Mouse (Mus musculus) midbrain, postnatal 0 days (tissue): ENCODE data around the gene Fus. TPM values are rescaled to one million over a fixed set of nuclear protein-coding genes. Genes with fewer than 3 reads are reported as not detected.

Experiments
- ATAC-seq: fragments of 200-750 bp; cut with Nextera tagmentation; 2 replicates; pipeline ENCODE4 v1.8.0; 2017; ENCODE audit warnings: moderate number of reproducible peaks, mild to moderate bottlenecking, moderate TSS enrichment, moderate library complexity; ENCODE audit not compliant: low FRiP score
- DNase-seq: peaks from one replicate; pipeline ENCODE4 v3.0.0-alpha.2; 2015; ENCODE audit warnings: low spot score
- H3K27ac ChIP-seq: fragments of 300-500 bp; sonication (generic); 2 replicates; pipeline ENCODE4 v1.5.1; 2014; ENCODE audit warnings: low read depth, mild to moderate bottlenecking, low read length, mixed read lengths
- H3K27me3 ChIP-seq: fragments of 300-500 bp; sonication (generic); 2 replicates; pipeline ENCODE4 v1.6.1; 2014; ENCODE audit warnings: low read length, control low read depth, mixed read lengths; ENCODE audit not compliant: insufficient read depth
- H3K36me3 ChIP-seq: fragments of 300-500 bp; sonication (generic); 2 replicates; pipeline ENCODE4 v1.6.1; 2014; ENCODE audit warnings: low read length, control low read depth, mixed read lengths; ENCODE audit not compliant: insufficient read depth
- H3K4me1 ChIP-seq: fragments of 300-500 bp; sonication (generic); 2 replicates; pipeline ENCODE4 v1.6.1; 2014; ENCODE audit warnings: mild to moderate bottlenecking, control low read depth, antibody characterized with exemption, low read length, mixed read lengths; ENCODE audit not compliant: insufficient read depth
- H3K4me2 ChIP-seq: fragments of 300-500 bp; sonication (generic); 2 replicates; pipeline ENCODE4 v1.6.1; 2014; ENCODE audit warnings: low read depth, mild to moderate bottlenecking, low read length, mixed read lengths; ENCODE audit not compliant: poor library complexity, severe bottlenecking
- H3K4me3 ChIP-seq: fragments of 300-500 bp; sonication (generic); 2 replicates; pipeline ENCODE4 v1.5.1; 2014; ENCODE audit warnings: low read depth, mild to moderate bottlenecking, low read length, moderate library complexity
- H3K9ac ChIP-seq: fragments of 300-500 bp; sonication (generic); replicated peaks from 2 replicates; pipeline ENCODE4 v1.6.1; 2014; ENCODE audit warnings: mild to moderate bottlenecking, low read length, moderate library complexity, mixed read lengths; ENCODE audit not compliant: poor library complexity, severe bottlenecking
- H3K9me3 ChIP-seq: fragments of 300-500 bp; sonication (generic); 2 replicates; pipeline ENCODE4 v1.6.1; 2016; ENCODE audit warnings: low read length, control low read depth
- CTCF ChIP-seq: IDR thresholded peaks from 2 replicates; pipeline ENCODE4 v1.5.1; 2016; ENCODE audit warnings: antibody characterized with exemption, mild to moderate bottlenecking
- WGBS: fragments of 180-500 bp; shearing (Covaris S2); extraction: QIAGEN DNeasy Blood & Tissue Kit; methylation state at CpG from one replicate; pipeline ENCODE4 v1.1.7; 2014; 5-methylcytosine and 5-hydroxymethylcytosine counted together
- polyA plus RNA-seq: library from polyadenylated mRNA; unstranded; fragments of >200 nt; fragmentation: Nextera tagmentation; extraction: Ambion mirVana; gene quantifications from 2 replicates; pipeline ENCODE4 v1.2.1, GENCODE M21; 2015
- total RNA-seq: library from RNA; depleted of rRNA; stranded (reverse); fragments of >200 nt; gene quantifications from 2 replicates; pipeline ENCODE4 v1.2.3, GENCODE M21; 2014

The Fus gene
- total and polyA plus RNA-seq, 2 experiments from 2014 or later = 29.3 to 244 TPM

GRCm38 (mm10) chr7:127946470-127947023, 20.7 kb upstream of the Fus start, which contains the start of gene Prss36:
Gene Prss36, minus strand, starts transcription at chr7:127946725.
- ATAC-seq (no peak), DNase-seq (no peak)
- H3K9ac ChIP-seq = no peak within 1 kb of the TSS
- H3K4me3 ChIP-seq = no peak within 1 kb of the TSS
- H3K4me1 ChIP-seq = no peaks in the 10 kb centered on the region
- no peaks in the 10 kb centered on the region for H3K36me3 ChIP-seq
- no peak within 1 kb of the TSS for H3K27ac ChIP-seq
- H3K27me3 ChIP-seq = peaks cover 15% of the 10 kb centered on the region
- TF ChIP-seq CTCF = no peak
- H3K9me3 ChIP-seq = no peaks in the 10 kb centered on the region
- 76% methylated on average over 6 of the region's 6 CpGs for WGBS
- H3K4me2 ChIP-seq = no peak within 1 kb of the TSS

- Histone ChIP-seq H3K4me1 (no peaks in the 10 kb centered on the region), H3K27me3 (no peaks in the 10 kb centered on the region), H3K9ac (no peak overlapping the region), H3K4me3 (no peak overlapping the region), H3K36me3 (no peaks in the 10 kb centered on the region), H3K4me2 (no peak overlapping the region), H3K27ac (no peak overlapping the region), H3K9me3 (no peaks in the 10 kb centered on the region)
- 47% methylated on average over 13 of the region's 13 CpGs for whole genome bisulfite sequencing
- no peak for DNase-seq
- TF ChIP-seq CTCF = no peak
- ATAC-seq = no peak
Measured at GRCm38 (mm10) chr7:127952864-127953581, 14.2 kb upstream of the Fus start.

- H3K9ac ChIP-seq = no peak overlapping the region
- H3K4me3 ChIP-seq = no peak overlapping the region
- DNase-seq (no peak), ATAC-seq (no peak)
- no peaks in the 10 kb centered on the region for H3K27me3 ChIP-seq
- H3K36me3 ChIP-seq = no peaks in the 10 kb centered on the region
- WGBS = 74% methylated on average over 5 of the region's 5 CpGs
- H3K9me3 ChIP-seq = no peaks in the 10 kb centered on the region
- H3K4me1 ChIP-seq = no peaks in the 10 kb centered on the region
- no peak overlapping the region for H3K4me2 ChIP-seq
- H3K27ac ChIP-seq = no peak overlapping the region
- no peak for TF ChIP-seq CTCF
Measured at GRCm38 (mm10) chr7:127959364-127959763, 7.9 kb upstream of the Fus start.

GRCm38 (mm10) chr7:127966371-127966918, 812 bp upstream of the Fus start:
- Histone ChIP-seq H3K4me3 (peak overlapping the region; percentile 59), H3K9me3 (no peaks in the 10 kb centered on the region), H3K9ac (peak overlapping the region; percentile 93), H3K36me3 (peaks cover 7% of the 10 kb centered on the region; the same call in 1 of the 2 replicates), H3K27ac (peak overlapping the region; percentile 97), H3K4me2 (peak overlapping the region; percentile 50), H3K4me1 (no peaks in the 10 kb centered on the region), H3K27me3 (no peaks in the 10 kb centered on the region)
- 10% methylated on average over 10 of the region's 10 CpGs for WGBS
- no peak; the same call in 1 of the 2 replicates for ATAC-seq
- TF ChIP-seq CTCF = no peak
- DNase-seq = no peak

- peak overlapping the region; percentile 59 for H3K4me3 ChIP-seq
- peak overlapping the region; percentile 75 for H3K4me2 ChIP-seq
- no peaks in the 10 kb centered on the region for H3K27me3 ChIP-seq
- 1% methylated on average over 37 of the region's 42 CpGs for WGBS
- ATAC-seq (no peak), DNase-seq (peak; percentile 74)
- TF ChIP-seq CTCF = no peak
- peak overlapping the region; percentile 93 for H3K9ac ChIP-seq
- H3K27ac ChIP-seq = peak overlapping the region; percentile 97
- peaks cover 23% of the 10 kb centered on the region for H3K36me3 ChIP-seq
- no peaks in the 10 kb centered on the region for H3K4me1 ChIP-seq
- no peaks in the 10 kb centered on the region for H3K9me3 ChIP-seq
Measured at GRCm38 (mm10) chr7:127967922-127968828, 918 bp downstream of the Fus start.
